Mouse (Mus musculus) C2C12 (cell line): ENCODE data around the gene Abhd16a. TPM values are rescaled to one million over a fixed set of nuclear protein-coding genes. Genes with fewer than 3 reads are reported as not detected.

Experiments
- H3K27me3 ChIP-seq: one replicate; pipeline ENCODE4 v1.6.1; 2011; ENCODE audit not compliant: control insufficient read depth, insufficient read depth, insufficient read length
- H3K36me3 ChIP-seq: one replicate; pipeline ENCODE4 v1.6.1; 2011; ENCODE audit not compliant: control insufficient read depth, insufficient read depth
- H3K4me3 ChIP-seq: one replicate; pipeline ENCODE4 v1.5.1; 2011; ENCODE audit warnings: mild to moderate bottlenecking, control low read depth; ENCODE audit not compliant: poor library complexity, insufficient read depth, severe bottlenecking
- H3K79me2 ChIP-seq: one replicate; pipeline ENCODE4 v1.6.1; 2011; ENCODE audit not compliant: control insufficient read depth, insufficient read depth
- H3K79me3 ChIP-seq: one replicate; pipeline ENCODE4 v1.6.1; 2011; ENCODE audit warnings: low read depth, control low read depth
- H3ac ChIP-seq: one replicate; pipeline ENCODE3; 2011; ENCODE audit warnings: low read depth; ENCODE audit not compliant: control insufficient read depth, insufficient read length
- CEBPB ChIP-seq: IDR thresholded peaks from one replicate; pipeline ENCODE4 v1.6.1; 2011; ENCODE audit warnings: low read depth, mild to moderate bottlenecking, control low read depth, moderate library complexity
- CTCF ChIP-seq: IDR thresholded peaks from one replicate; pipeline ENCODE4 v1.5.1; 2011; ENCODE audit not compliant: control insufficient read depth, insufficient read depth, insufficient read length
- FOSL1 ChIP-seq: IDR thresholded peaks from one replicate; pipeline ENCODE4 v1.8.0; 2011; ENCODE audit warnings: mild to moderate bottlenecking, low read length; ENCODE audit not compliant: poor library complexity, insufficient read depth, severe bottlenecking
- MAX ChIP-seq: IDR thresholded peaks from one replicate; pipeline ENCODE4 v1.6.1; 2011; ENCODE audit warnings: mild to moderate bottlenecking, control low read depth
- MYOD1 ChIP-seq: IDR thresholded peaks from one replicate; pipeline ENCODE4 v1.6.1; 2011; ENCODE audit warnings: low read depth; ENCODE audit not compliant: control insufficient read depth, insufficient read length
- MYOG ChIP-seq: IDR thresholded peaks from one replicate; pipeline ENCODE4 v1.6.1; 2011; ENCODE audit not compliant: control insufficient read depth, insufficient read length; ENCODE audit errors: extremely low read depth
- USF1 ChIP-seq: IDR thresholded peaks from one replicate; pipeline ENCODE4 v1.6.1; 2011; ENCODE audit warnings: low read depth, mild to moderate bottlenecking, control low read depth, moderate library complexity
- polyA plus RNA-seq: library from polyadenylated mRNA; unstranded; fragments of >200 nt; fragmentation: generic; extraction: Trizol; gene quantifications from one replicate; pipeline ENCODE4 v1.2.1, GENCODE M21; 2012; ENCODE audit warnings: missing spikeins

The Abhd16a gene
- polyA plus RNA-seq, 1 experiment: 54.0 TPM

DNA sequence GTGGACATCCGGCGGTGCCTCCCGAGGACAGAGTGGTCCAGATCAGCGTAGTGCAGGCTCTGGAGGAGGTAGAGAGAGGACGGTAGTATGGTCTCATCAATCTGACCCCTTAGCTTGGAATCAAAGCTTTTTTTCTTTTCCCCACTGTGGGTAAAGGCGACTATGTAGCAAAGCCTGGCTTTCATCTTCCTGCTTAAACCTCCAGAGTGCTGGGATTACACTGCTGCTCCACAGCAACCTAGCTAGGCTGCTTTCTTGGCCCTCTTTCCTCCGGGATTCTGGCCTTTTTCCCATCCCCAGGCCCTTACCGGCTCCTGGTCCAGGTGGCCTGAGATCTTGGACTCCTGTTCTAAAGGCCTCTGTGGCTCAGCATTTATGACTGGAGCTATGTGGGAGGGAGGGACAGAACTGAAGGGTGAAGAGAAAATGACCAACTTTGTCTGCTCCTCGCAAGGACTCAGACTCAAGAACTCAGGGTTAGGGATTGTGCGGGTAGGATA, 24.6 kb upstream of the Abhd16a start:
- peaks cover 17% of the 10 kb centered on the region for H3K36me3 ChIP-seq
- H3K79me3 ChIP-seq: no peaks in the 10 kb centered on the region
- no peaks in the 10 kb centered on the region for H3K27me3 ChIP-seq
- no peak overlapping the region for H3ac ChIP-seq
- no peak overlapping the region for H3K4me3 ChIP-seq
- no peak for TF ChIP-seq MYOD1
- TF ChIP-seq MAX: no peak
- no peak for TF ChIP-seq USF1
- TF ChIP-seq CEBPB: no peak
- no peak for TF ChIP-seq MYOG
- no peak for TF ChIP-seq CTCF
- no peak for TF ChIP-seq FOSL1
- no peaks in the 10 kb centered on the region for H3K79me2 ChIP-seq

DNA sequence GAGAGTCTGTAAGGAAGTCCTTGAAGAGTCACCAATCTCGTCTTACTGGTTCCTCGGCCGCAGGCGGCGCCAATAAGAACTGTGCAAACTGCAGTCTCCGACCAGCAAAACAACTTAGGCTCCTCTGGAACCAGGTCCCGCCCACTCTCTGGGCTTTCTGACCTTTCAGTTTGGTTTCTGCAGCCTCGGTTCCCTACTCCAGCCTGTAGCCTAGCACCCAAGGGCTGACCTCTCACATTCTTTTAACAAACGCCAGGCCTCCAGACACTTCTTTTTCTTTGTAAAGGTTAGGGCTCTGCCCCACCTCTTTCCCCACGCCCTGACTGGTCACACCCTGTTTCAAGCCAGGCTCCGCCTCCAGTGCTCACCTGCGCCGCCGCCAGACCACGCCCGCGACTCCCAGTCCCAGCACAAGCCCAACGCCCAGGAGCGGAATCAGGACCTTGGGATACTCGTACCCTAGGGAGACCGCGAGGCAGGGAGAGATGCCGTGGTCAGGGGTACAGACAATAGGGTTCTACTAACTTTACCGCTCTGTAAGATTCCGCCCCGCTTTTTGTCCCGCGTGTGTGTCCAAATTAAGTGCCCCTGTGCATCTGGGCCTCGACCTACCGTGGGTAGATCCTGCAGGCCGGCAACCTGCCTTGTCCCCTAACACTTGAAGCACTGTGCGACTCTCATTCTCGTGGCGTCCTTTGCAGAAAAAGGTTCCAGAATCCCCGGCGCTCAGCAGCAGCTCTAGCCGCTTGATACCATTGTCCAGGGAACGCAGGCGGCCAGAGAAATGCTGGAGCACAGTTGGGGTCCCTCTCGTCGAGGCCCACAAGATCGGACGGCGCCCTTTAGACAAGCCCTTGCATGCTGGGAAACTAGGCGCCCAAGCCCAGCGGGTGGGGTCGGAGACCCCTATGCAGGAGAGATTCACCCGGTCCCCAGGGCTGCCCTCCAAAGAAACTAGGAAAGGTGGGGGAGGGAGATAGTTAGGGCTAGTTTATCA, 23.8 kb upstream of the Abhd16a start, which contains the start of gene Ly6g6c:
Gene Ly6g6c, plus strand, starts transcription at position 438 of the 997 bp plus-strand sequence.
- Histone ChIP-seq H3ac (no peak within 1 kb of the TSS), H3K27me3 (no peaks in the 10 kb centered on the region), H3K79me3 (no peaks in the 10 kb centered on the region), H3K79me2 (no peaks in the 10 kb centered on the region), H3K36me3 (peaks cover 16% of the 10 kb centered on the region), H3K4me3 (no peak within 1 kb of the TSS)
- no peak for TF ChIP-seq CTCF

DNA sequence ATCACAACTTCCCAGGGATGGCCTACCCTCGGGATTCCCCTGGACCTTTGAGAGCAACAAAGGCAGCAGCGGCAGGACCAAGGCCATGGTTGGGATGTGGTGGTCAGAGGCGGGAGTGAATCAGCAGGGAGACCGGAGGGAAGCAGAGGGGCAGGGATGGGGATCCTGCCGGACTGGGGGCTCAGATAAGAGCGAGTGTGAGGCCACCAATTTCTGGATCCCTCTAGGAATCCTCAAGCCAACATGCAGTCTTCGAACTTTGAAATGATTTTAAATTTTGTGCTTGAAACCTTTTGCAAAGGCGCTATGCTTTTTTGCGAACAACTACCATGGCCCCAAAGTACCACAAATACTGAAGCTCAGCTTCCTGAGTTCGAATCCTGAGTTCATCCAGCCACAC, 23.0 kb upstream of the Abhd16a start, which contains the start of gene Mpig6b:
Gene Mpig6b, minus strand, starts transcription at position 101 of the 400 bp plus-strand sequence.
- Histone ChIP-seq H3K79me2 (no peaks in the 10 kb centered on the region), H3K79me3 (no peaks in the 10 kb centered on the region), H3ac (no peak within 1 kb of the TSS), H3K27me3 (peaks cover 3% of the 10 kb centered on the region), H3K4me3 (no peak within 1 kb of the TSS), H3K36me3 (peaks cover 7% of the 10 kb centered on the region)
- TF ChIP-seq CTCF: no peak
- no peak for TF ChIP-seq MYOG
- TF ChIP-seq MYOD1: no peak
- TF ChIP-seq MAX: no peak
- TF ChIP-seq FOSL1: no peak
- TF ChIP-seq USF1: no peak
- TF ChIP-seq CEBPB: no peak

DNA sequence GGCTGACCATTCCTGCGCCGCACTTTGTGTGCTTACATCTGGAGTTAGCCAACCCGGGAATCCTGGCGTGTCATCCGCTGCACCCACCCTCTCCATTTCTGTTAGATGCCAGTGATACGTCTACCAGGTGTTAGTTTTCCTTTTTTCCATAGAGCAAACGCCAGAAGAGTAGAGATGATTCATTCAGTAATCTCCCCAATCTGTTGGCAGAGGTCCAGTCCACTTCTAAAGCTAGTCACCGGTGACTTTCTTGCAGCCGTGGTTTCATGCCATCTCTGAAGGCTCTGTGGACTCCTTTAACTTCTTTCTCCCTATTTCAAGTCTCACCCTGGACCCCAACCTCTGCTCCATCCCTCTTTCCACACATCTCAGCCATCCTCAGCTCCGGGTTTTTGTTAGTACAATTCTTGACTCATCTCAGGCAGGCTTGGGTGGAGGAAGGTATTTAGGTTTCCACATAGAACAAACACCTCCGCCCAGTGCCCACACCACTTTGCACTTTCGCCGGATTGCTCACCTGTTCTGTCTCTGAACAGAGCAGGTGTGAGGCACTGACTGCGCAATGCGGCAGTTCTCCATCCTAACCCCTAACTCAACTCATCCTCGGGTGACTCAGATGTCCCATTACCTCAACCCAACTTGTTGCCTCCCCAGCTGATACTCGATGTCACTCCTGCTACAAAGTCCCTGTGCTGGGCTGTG, 20.7 kb upstream of the Abhd16a start:
- no peaks in the 10 kb centered on the region for H3K36me3 ChIP-seq
- no peak for TF ChIP-seq CTCF
- TF ChIP-seq USF1: no peak
- no peak for TF ChIP-seq MAX
- no peak for TF ChIP-seq FOSL1
- no peak for TF ChIP-seq CEBPB
- TF ChIP-seq MYOD1: no peak
- no peak for TF ChIP-seq MYOG
- peaks cover 3% of the 10 kb centered on the region for H3K27me3 ChIP-seq
- no peak overlapping the region for H3K4me3 ChIP-seq
- no peak overlapping the region for H3ac ChIP-seq
- no peaks in the 10 kb centered on the region for H3K79me2 ChIP-seq
- H3K79me3 ChIP-seq: no peaks in the 10 kb centered on the region

DNA sequence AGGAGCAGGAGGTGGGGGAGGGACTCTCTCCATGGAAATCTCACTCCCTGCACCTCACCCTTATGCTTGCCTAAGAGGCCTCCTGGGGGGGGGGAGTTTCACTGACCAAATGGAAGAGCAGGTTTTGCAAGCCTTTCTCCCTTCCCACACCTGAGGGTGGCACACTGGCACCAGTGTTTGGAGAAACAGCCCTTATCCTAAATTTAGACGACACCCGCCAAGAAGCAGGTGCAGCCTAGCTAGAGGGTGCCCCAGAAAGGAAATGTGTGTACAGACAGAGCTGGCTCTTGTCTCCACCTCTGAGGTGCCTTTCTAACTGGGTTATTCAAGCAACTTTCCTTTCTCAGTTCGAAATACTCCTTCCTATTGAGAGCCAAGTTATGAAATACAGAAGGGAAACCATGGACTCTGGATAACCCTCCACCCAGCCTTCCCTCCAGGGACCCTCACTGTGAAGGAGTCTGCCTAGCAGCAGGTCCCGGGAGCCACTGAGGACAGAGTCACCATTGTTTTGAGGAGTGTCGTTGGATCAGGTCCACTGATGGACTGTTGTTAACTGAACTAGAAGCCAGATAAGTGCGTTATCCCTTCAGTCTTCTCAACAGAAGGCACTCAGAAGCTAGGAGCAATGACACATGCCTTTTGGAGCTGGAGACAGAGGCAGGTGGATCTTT, 18.4 kb upstream of the Abhd16a start:
- Histone ChIP-seq H3K27me3 (peaks cover 3% of the 10 kb centered on the region), H3K36me3 (no peaks in the 10 kb centered on the region), H3K4me3 (no peak overlapping the region), H3ac (no peak overlapping the region), H3K79me3 (no peaks in the 10 kb centered on the region), H3K79me2 (no peaks in the 10 kb centered on the region)
- TF ChIP-seq MYOG (no peak), FOSL1 (no peak), CEBPB (no peak), MYOD1 (no peak), MAX (no peak), CTCF (no peak)
